Mouse (Mus musculus) bone marrow macrophage, adult 2 months (primary cell): ENCODE results near the gene Eif4h.

Experiments used
- CTCF ChIP-seq: IDR thresholded peaks from 2 replicates; pipeline ENCODE4 v1.5.1; 2012; ENCODE audit warnings: low read depth, mild to moderate bottlenecking, low read length, moderate library complexity
- POLR2A ChIP-seq: IDR thresholded peaks from 2 replicates; pipeline ENCODE4 v1.6.1; 2012; ENCODE audit warnings: mild to moderate bottlenecking, low read depth, low read length, borderline replicate concordance

- TF ChIP-seq POLR2A: no peak
- TF ChIP-seq CTCF: no peak
These were observed 625 bp downstream of the Eif4h start for GRCm38 (mm10) chr5:134638461-134639268.
